Mouse (Mus musculus) ES-Bruce4 (cell line): Measurements from ENCODE around the gene Grk3. TPM values are rescaled to one million over a fixed set of nuclear protein-coding genes. Genes with fewer than 3 reads are reported as not detected.

ENCODE experiments used
- H3K27ac ChIP-seq: 2 replicates; pipeline ENCODE4 v1.5.1; 2012; ENCODE audit warnings: low read length, inconsistent platforms; ENCODE audit not compliant: insufficient read depth
- H3K27me3 ChIP-seq: 2 replicates; pipeline ENCODE4 v1.6.1; 2012; ENCODE audit warnings: mild to moderate bottlenecking, low read length, inconsistent platforms; ENCODE audit not compliant: control insufficient read depth, poor library complexity, insufficient read depth, severe bottlenecking
- H3K36me3 ChIP-seq: 2 replicates; pipeline ENCODE4 v1.6.1; 2012; ENCODE audit warnings: inconsistent platforms, mild to moderate bottlenecking, low read length, moderate library complexity; ENCODE audit not compliant: control insufficient read depth, poor library complexity, insufficient read depth, severe bottlenecking
- H3K4me1 ChIP-seq: one replicate; pipeline ENCODE4 v1.8.1; 2011; ENCODE audit warnings: low read length; ENCODE audit not compliant: control insufficient read depth, insufficient read depth
- H3K4me3 ChIP-seq: 2 replicates; pipeline ENCODE4 v1.5.1; 2011; ENCODE audit warnings: low read depth, mild to moderate bottlenecking, low read length
- H3K9ac ChIP-seq: 2 replicates; pipeline ENCODE4 v1.6.1; 2012; ENCODE audit warnings: low read depth, mild to moderate bottlenecking, inconsistent platforms; ENCODE audit not compliant: poor library complexity, severe bottlenecking
- H3K9me3 ChIP-seq: replicated peaks from 2 replicates; pipeline ENCODE4 v1.6.1; 2012; ENCODE audit warnings: mild to moderate bottlenecking, low read length, inconsistent platforms; ENCODE audit not compliant: control insufficient read depth, poor library complexity, insufficient read depth, severe bottlenecking
- CTCF ChIP-seq: IDR thresholded peaks from one replicate; pipeline ENCODE4 v1.8.1; 2011; ENCODE audit warnings: low read depth, low read length
- EP300 ChIP-seq: IDR thresholded peaks from 2 replicates; pipeline ENCODE4 v1.6.1; 2011; ENCODE audit warnings: low read depth, low read length; ENCODE audit not compliant: insufficient read depth
- POLR2A ChIP-seq: IDR thresholded peaks from one replicate; pipeline ENCODE4 v1.8.1; 2011; ENCODE audit warnings: low read length; ENCODE audit not compliant: insufficient read depth
- polyA plus RNA-seq: library from polyadenylated mRNA; stranded (reverse); fragments of >200 nt; gene quantifications from 2 replicates; pipeline ENCODE4 v1.2.4, GENCODE M21; 2011; ENCODE audit warnings: low read depth; ENCODE audit not compliant: missing spikeins, insufficient read depth, insufficient read length

Grk3 gene
- polyA plus RNA-seq, 1 experiment: 5.3 TPM

GRCm38 (mm10) chr5:112960911-112961310, 54.7 kb downstream of the Grk3 start:
- H3K9me3 ChIP-seq: no peaks in the 10 kb centered on the region
- H3K27me3 ChIP-seq: no peaks in the 10 kb centered on the region
- no peak overlapping the region for H3K9ac ChIP-seq
- TF ChIP-seq EP300 (no peak), CTCF (no peak), POLR2A (no peak)
- no peak overlapping the region for H3K4me3 ChIP-seq
- H3K36me3 ChIP-seq: no peaks in the 10 kb centered on the region
- H3K27ac ChIP-seq: no peak overlapping the region
- H3K4me1 ChIP-seq: no peaks in the 10 kb centered on the region

- TF ChIP-seq POLR2A (no peak), EP300 (no peak), CTCF (no peak)
- no peaks in the 10 kb centered on the region for H3K27me3 ChIP-seq
- H3K4me3 ChIP-seq: no peak overlapping the region
- no peak overlapping the region for H3K27ac ChIP-seq
- no peaks in the 10 kb centered on the region for H3K36me3 ChIP-seq
- no peaks in the 10 kb centered on the region for H3K4me1 ChIP-seq
- no peak overlapping the region for H3K9ac ChIP-seq
- H3K9me3 ChIP-seq: no peaks in the 10 kb centered on the region
These were observed 57.3 kb downstream of the Grk3 start for GRCm38 (mm10) chr5:112958293-112958692.

- H3K4me3 ChIP-seq: no peak overlapping the region
- no peak for TF ChIP-seq EP300
- no peak for TF ChIP-seq CTCF
- no peak for TF ChIP-seq POLR2A
- H3K36me3 ChIP-seq: no peaks in the 10 kb centered on the region
- no peaks in the 10 kb centered on the region for H3K9me3 ChIP-seq
- no peaks in the 10 kb centered on the region for H3K4me1 ChIP-seq
- no peak overlapping the region for H3K9ac ChIP-seq
- H3K27ac ChIP-seq: no peak overlapping the region
- no peaks in the 10 kb centered on the region for H3K27me3 ChIP-seq
These were observed 58.8 kb downstream of the Grk3 start for GRCm38 (mm10) chr5:112956841-112957240.

- Histone ChIP-seq H3K4me1 (no peaks in the 10 kb centered on the region), H3K9me3 (no peaks in the 10 kb centered on the region), H3K9ac (no peak overlapping the region), H3K4me3 (no peak overlapping the region), H3K27ac (no peak overlapping the region), H3K36me3 (no peaks in the 10 kb centered on the region), H3K27me3 (no peaks in the 10 kb centered on the region)
- TF ChIP-seq CTCF: no peak
- no peak for TF ChIP-seq POLR2A
- TF ChIP-seq EP300: no peak
These were observed 59.2 kb downstream of the Grk3 start for GRCm38 (mm10) chr5:112956368-112956767.

GRCm38 (mm10) chr5:112950847-112951246, 64.7 kb downstream of the Grk3 start:
- Histone ChIP-seq H3K36me3 (no peaks in the 10 kb centered on the region), H3K4me1 (no peaks in the 10 kb centered on the region), H3K27ac (no peak overlapping the region), H3K9me3 (no peaks in the 10 kb centered on the region), H3K9ac (no peak overlapping the region), H3K4me3 (no peak overlapping the region), H3K27me3 (no peaks in the 10 kb centered on the region)
- TF ChIP-seq EP300: no peak
- TF ChIP-seq CTCF: no peak
- no peak for TF ChIP-seq POLR2A

GRCm38 (mm10) chr5:112945925-112946324, 69.7 kb downstream of the Grk3 start:
- Histone ChIP-seq H3K36me3 (no peaks in the 10 kb centered on the region), H3K4me1 (no peaks in the 10 kb centered on the region), H3K27ac (no peak overlapping the region), H3K4me3 (no peak overlapping the region), H3K27me3 (no peaks in the 10 kb centered on the region), H3K9ac (no peak overlapping the region), H3K9me3 (no peaks in the 10 kb centered on the region)
- TF ChIP-seq CTCF: no peak
- TF ChIP-seq EP300: no peak
- TF ChIP-seq POLR2A: no peak
